Mouse (Mus musculus) large intestine, adult 2 months (tissue): ENCODE data around the gene Rbfox1. TPM values are rescaled to one million over a fixed set of nuclear protein-coding genes. Genes with fewer than 3 reads are reported as not detected.

ENCODE experiments used
- DNase-seq: peaks from one replicate; pipeline ENCODE4 v3.0.0-alpha.2; 2012; ENCODE audit warnings: low read depth, low spot score
- WGBS: fragments of 180-500 bp; shearing (Covaris S2); methylation state at CpG from one replicate; pipeline ENCODE4 v1.1.7; 2018; 5-methylcytosine and 5-hydroxymethylcytosine counted together
- polyA plus RNA-seq: library from polyadenylated mRNA; depleted of rRNA; stranded (reverse); fragments of >200 nt; gene quantifications from 2 replicates; pipeline ENCODE4 v1.2.3, GENCODE M21; 2012

Gene Rbfox1
- polyA plus RNA-seq, 1 experiment = 0.22 TPM

DNA sequence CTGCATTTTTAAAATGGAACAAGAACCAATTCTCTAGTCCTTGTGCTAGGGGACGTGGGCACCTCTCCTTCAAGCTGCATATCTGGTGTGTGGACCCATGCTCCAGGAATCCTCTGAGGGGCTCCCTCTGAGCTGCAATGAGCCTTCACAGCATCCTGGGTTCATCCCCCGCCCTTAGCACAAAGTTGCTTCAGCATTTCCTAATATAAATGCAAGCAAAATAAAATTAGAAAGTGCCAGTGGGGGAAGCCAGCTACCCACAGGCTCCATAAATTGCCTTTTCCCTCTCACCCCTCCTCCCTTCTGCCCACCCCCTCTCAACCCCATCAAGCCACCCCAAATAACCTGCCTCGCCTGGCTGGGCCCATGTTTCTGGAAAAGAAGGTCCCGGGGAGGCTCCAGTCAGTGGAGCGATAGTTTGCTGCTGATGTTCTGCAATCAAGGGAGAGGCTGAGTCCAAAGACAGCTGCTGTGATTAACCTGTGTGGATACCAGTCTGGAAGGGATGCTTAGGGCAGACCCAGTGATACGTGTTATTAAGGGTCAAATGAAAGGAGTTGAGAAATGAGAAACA is 1070.0 kb downstream of the Rbfox1 start:
- 77% methylated on average over 6 of the region's 6 CpGs for WGBS
- no peak for DNase-seq

DNA sequence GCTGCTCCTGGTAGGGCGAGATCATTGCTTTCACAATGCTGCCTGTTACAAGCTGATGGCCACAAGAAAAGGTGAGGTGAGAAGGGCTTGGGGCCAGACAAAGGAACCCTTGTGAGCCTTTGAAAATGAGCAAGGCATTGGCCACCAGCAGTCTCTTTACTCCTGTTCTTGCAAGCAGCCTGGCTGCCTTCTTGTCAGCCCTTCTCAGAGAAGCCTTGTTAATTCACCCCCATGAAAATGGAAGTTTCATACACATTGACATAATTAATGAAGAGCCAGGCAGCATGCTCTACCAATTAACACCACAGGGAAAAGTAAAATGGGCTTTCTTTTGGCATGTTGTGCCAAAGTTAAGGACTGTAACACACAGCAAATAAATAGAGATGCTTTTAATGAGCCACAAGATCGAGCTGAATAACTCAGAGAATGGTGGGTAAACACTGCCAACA is 1076.8 kb downstream of the Rbfox1 start:
- WGBS = 29% methylated on average over 2 of the region's 2 CpGs
- DNase-seq = no peak

DNA sequence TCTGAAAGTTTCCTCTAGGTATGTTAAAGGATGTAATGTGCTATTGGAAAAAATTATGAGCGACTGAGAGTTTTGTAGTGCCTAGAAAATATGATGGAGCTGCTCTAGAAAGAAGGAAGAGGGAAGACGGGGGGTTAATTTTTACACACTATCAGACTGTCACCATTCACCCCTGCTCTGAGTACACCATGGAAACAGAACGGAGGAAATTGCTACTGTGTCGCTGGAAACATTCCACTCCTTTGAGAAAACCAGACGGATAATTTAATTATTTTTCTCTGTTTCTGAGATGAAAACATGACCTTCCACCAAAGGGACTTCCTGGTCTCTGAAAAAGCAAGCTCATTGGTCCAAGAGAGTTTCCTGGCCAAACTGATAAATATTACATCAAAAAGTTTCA is 1077.4 kb downstream of the Rbfox1 start:
- 42% methylated on average over 5 of the region's 5 CpGs for WGBS
- DNase-seq = no peak

DNA sequence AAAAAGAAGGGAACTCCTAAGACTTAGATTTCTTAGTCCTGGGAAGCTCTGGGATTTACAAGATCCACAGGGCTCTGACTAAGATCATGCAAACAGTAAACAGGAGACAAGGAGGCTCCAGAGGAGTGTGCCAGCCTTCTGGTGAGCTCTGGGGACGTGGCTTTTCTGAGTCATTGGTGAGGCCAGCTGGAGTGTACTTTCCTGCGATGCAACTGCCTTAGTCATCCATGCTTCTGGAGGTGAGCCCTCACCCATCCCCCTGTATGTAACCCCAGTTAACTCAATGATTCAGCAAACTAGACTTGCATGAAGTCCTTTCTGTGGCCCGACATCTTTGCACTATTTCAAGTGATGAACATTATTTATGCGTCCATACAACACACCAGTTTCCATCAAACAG is 1078.4 kb downstream of the Rbfox1 start:
- no peak for DNase-seq
- WGBS = 61% methylated on average over 4 of the region's 4 CpGs

DNA sequence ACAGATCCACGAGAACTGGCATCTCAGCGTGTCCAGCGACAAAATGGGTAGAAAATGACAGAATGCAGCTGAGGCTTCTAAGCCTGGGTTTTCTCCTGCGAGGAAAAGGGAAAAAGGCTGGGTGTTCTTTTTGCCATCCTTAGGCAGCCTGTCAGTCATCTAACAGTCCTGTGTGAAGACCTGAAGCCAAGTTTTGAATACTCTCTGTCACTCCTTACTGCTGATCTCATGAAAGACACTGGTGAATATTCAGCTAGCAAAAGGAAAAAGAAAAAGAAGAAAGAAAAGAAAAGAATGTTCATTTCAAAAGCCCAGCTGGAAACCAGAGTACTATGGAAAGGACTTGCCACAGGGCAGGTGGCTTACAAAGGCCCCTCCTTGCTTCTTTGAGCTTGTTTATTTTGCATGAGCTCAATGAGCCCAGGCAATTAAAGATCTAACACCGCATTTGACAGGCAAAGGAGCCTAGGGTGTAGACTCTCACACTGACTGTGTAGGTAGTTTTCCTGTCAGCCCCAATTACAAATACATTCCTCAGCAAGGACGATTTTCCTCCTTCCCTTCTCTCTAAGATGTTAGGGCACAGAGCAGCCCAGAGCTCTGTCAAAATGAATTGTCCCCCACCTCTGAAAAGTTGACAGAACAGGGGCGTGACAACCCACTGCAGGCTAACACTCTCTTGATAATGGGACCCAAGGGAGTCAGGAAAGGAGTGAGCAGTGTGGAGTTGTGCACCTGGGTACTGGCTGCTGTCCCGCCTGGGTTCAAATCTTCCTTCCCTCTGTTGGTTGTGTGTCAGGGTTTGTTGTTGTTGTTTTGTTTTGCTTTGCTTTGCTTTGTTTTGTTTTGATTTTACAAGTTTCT is 1079.8 kb downstream of the Rbfox1 start:
- no peak for DNase-seq
- WGBS = 17% methylated on average over 8 of the region's 8 CpGs

DNA sequence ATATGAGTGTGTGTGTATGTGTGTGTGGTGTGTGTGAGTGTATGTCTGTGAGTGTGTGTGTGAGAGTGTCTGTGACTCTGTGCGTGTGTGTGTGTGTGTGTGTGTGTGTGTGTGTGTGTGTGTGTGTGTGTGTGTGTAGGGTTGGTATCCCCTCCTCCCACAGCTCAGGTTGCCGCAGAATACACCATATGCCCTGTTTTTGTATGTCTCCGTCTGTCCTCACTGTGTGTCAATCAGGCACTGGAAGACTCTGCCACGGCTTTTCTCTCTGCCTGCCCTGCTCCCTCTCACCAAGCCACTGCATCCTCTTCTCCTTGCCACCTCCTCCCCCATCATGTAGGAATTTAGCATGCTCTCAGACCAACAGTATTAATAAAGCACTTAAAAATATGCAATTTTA is 1084.8 kb downstream of the Rbfox1 start:
- no peak for DNase-seq
- WGBS = 77% methylated on average over 4 of the region's 4 CpGs

DNA sequence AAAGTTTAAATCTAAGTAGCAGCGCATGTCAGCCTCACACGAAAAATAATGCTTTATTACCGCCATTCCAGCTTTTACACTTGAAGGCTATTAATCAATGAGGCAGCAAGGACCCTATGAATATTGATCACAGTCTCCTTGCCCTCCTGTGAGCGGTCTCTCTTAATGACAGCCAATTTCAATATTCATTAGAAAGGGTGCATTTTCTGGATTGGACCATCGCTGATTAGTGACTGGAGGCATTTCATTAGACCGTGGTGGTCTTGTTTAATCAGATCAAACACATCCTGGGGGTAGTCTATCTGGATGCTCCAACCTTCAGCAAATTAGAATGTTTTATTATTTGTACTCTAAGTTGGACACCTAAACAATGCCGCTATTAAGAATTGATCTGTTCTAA is 1091.2 kb downstream of the Rbfox1 start:
- 82% methylated on average over 7 of the region's 7 CpGs for WGBS
- no peak for DNase-seq

DNA sequence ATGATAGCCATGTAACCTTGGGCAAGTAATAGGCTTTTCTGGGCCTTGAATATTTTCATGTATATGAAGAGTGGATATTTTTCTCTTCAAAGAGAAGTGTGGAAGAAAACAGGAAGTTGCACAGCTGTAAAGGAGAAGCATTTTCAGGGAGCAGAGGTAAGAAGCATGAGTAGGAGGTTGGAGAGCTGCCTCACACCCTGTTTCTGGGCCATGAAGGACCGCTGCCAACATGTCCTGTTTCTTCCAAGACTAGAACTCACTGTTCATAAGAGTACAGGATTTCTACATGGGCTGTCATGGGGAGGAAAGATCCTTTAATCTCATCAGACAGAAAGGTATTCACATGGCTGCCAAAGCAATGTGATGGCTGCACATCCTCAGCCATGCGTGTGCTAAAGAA is 1098.8 kb downstream of the Rbfox1 start:
- 82% methylated on average over 2 of the region's 2 CpGs for WGBS
- no peak for DNase-seq

DNA sequence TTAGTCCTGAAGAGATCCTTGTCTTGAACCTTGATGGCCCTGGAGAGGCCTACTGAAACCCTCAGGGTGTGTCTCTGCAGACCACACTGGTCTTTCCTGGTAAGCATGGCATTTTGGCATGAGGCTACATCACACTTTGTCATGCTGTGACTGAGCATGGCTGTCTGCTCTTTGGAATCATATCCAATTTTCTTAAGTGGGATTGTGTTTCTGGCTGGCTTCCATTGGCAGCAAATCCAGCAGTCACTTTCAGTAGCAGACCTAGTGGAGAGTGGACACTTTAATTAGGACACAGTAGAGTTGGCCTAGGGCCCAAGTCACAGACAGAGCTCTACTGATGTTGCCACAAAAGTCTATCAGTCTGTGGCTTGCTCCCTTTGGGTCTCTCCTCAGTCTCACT is 1100.9 kb downstream of the Rbfox1 start:
- no peak for DNase-seq

DNA sequence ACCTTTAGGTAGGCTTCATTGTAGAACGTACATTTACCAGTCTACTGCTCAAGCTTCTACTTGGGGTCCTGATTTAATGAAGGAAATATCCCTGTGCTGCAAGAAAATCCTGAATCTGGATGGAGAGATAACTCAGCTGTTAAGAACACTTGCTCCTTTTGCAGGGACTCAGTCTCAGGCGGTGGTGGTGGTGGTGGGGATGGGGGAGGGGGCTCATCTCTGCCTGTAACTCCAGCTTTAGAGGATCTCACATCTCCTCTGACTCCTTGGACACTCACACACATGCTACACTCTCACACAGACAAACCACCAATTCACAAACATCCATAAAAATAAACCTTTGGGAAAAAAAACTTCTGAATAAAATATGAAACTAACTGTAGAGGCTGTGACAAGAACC is 1101.3 kb downstream of the Rbfox1 start:
- WGBS = 68% methylated on average over 2 of the region's 2 CpGs

DNA sequence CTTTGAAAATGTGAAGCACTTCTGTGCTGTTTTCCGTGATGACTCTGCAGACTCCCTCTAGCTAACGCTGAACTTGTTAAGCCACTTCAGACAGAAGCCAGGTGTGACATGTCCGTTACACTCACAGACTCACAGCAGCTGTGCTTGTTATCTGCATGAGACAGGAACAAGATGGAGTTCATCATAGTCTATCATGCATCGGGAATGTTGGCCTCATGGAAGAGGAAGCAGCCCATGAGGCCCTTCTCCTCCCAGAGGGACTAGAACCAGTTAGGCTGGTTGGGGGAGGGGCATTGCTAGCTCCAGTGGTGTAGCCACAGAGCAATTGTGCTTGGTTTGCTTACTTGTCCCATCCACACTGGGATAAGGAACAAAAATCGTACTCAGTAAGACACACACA is 1107.1 kb downstream of the Rbfox1 start:
- 62% methylated on average over 5 of the region's 5 CpGs for WGBS
- no peak for DNase-seq

More for the DNA sequence above, 1101.3 kb downstream of the Rbfox1 start:
- DNase-seq = no peak

DNA sequence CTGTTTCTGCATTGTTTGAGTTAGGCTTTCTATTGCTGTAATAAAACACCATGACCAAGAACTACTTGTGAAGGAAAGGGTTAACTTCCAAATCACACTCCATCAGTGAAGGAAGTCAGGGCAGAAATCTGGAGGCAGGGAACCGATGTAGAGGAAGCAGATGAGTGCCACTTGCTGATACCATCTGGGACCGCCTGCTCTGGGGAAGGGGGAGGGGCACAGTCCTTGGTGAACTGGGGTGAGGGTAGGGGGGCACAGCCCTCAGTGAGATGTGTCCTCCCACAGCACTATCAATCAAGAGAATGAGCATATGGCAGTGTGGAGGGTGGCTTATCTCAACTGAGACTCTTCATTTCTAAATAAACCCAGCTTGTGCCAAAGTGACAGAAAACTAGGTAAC is 1108.0 kb downstream of the Rbfox1 start:
- WGBS = 20% methylated on average over 2 of the region's 2 CpGs
- DNase-seq = no peak

DNA sequence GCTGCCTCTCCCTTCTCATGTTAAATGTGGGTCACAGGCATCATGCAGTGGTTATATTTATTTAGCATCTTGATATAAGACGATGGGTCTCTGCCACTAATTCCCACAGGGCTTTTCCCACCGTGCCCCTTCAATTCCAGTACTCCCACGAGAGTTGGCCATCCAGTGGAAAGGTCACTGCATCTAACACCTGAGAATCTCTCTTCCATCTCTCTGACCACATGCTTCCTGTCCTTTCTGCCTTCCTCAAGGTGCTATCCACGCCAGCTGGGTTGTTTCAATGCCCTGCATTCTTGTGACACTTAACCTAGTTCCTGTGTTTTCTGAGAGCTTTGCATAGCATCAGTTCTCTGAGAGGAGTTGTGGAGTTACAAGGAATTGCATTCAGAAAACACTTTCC is 1112.0 kb downstream of the Rbfox1 start:
- WGBS = 50% methylated on average over 4 of the region's 4 CpGs
- no peak for DNase-seq

DNA sequence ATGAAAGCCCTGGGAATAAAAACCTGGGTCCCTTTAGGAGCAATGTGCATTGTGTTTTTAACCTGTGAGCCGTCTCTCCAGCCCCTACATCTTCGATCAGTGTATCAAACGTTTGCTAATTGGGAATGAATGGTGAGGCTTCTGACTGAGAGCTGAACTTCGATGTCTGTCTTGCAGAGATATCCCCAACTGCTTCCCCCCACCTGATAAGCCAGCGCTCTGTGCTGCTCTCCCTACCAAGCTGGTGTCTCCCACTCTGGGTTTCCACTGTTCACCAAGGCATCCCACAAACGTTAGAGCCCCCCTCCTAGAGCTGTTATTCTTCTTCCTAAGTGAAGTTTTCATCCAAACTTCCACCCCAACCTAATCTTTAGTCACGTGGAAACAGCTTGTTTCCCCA is 1112.7 kb downstream of the Rbfox1 start:
- no peak for DNase-seq
- 63% methylated on average over 7 of the region's 7 CpGs for WGBS

DNA sequence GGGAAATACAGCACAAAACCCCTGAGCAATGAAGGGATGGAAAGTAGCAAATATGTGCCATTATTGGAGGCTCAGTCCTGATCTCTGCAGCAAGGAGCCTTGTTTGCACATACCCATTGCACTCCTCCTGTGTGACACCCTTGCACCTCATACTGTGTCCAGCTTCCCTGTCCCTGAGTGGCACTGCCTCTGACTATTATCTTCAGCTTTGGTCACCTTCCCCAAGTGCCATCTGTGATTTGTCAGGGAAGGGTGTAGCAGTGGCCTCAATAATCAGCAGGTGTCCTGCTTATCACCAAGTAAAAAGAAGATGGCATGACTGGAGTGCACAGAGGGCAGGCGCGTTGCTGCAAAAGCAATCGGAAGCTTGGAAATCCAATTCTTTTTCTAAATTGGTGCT is 1119.4 kb downstream of the Rbfox1 start:
- over 99% methylated on average over 3 of the region's 3 CpGs for WGBS
- no peak for DNase-seq

DNA sequence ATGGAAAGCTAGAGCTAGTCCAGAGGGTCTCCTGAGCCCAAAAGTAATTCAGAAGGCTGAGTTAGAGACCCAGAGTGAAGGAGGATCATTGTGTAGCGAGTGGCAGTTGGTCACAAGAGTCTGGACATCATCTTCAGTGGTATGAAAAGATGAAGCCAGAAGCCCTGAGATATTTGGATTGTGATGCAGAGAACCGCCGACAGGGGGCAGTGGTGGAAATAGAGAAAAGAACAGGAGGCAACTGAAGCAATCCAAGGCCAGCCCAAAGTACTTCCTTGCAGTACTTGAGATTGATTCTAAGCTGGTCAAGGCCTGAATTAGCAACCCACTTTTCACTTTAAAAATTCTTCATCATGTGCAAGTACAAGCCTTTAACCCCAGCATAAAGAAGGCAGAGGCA is 1120.3 kb downstream of the Rbfox1 start:
- 15% methylated on average over 3 of the region's 3 CpGs for WGBS
- DNase-seq = no peak

DNA sequence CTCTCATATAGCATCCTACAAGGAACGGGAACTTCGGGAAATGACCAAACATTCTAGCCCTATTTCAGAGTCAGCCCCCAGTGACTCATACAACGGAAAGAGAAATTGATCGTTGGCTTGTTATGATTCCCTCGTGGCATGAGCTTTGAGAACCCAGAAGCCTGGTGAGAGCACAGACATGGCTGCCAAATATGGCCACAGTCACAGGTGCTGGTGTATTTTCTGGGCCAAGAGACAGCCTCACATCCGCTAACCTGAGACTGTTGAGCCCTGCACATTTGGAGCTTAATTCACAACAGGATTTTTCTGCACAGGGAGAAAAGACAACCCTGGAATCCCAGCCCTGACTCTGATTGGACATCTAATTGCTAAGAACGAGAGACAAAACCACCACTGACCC is 1132.2 kb downstream of the Rbfox1 start:
- 78% methylated on average over 7 of the region's 7 CpGs for WGBS
- DNase-seq = no peak

DNA sequence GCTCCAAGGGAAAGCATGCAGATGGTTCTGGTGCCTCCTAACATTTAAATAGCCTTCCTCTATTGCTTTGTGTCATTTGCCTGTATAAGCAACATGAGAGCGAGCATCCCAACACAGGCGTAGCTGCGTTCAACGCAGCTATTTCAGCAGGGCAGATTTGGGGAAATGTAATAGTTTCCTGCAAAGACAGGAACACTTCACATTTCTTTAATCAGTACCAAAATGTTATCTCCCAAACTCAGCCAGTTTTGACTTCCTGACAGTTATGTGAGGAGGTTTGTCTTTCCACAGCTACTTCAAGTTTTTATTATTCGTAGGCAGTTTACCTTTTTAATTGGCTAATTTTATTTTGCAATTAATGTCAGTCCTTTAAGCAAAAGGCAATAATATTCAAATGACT is 1149.1 kb downstream of the Rbfox1 start:
- WGBS = 79% methylated on average over 5 of the region's 5 CpGs
- no peak for DNase-seq

DNA sequence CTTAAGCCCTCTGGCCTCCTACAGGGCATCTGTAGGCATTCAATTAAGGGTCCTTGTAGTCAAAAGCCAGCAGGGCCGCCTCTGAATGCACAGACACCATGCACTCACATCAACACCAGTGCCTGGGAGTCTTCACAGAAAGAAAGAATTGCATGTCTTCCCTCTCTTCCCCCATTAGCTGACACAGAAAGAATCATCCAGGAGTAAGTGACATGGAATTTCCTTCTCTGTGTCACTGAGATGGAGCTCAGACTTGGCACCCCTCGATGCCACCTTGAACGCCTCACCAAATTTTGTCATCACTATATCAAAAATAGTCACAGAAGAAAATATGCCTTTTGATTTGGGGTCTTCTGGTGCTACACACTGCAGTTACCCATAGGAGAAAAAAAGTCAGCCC is 1151.4 kb downstream of the Rbfox1 start:
- WGBS = 70% methylated on average over 3 of the region's 3 CpGs
- DNase-seq = no peak

DNA sequence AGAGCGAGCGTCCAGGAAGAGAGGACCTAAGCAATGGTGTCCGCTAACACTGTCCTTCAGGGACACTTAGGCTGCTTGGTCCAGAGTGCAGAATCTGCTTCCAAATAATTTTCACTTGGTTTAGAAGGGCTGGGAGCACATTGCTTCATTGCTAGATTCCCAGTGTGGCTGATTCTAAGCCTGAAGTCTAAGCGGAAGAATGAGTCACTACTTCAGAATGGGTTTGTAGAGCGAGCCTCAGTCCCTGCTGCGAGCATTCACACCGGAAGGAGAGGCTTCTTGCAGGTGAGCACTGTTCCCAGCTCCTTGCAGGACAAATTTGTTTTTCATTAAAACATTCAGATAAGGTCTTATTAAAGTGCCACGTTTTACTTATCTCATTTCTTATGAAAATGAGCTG is 1151.8 kb downstream of the Rbfox1 start:
- no peak for DNase-seq
- 51% methylated on average over 8 of the region's 8 CpGs for WGBS

DNA sequence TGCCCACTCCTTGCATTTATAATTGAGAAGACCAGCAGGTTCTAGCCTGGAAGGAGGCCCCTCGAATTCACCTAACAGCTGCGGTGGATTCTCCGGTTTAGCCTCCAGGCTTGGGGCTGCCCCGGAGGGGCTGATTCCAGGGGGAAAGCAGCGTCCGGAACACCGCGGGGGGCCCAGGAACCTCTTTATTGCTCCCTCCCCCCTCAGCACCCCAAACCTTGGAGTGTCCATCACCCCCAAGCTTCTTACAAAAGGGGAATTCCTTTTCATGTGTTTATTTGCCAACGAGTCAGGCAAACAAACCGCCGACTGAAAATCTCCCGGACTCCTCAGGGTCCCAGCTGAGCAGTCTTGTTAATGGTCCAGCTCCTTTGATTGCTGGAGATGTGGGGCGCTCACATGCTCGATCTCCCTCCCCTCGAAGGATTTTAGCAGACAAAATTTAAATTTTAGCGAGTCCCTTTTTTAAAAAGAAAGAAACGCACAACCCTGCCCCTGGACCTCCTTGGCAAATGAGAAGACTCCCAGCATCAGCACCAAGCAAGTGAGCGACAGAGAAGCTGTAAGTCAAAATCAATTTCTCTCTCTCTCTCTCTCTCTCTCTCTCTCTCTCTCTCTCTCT is 1153.6 kb downstream of the Rbfox1 start:
- 7% methylated on average over 18 of the region's 18 CpGs for WGBS
- no peak for DNase-seq
